Mouse (Mus musculus) induced T-regulatory cell, adult 2 months (primary cell): Measurements from ENCODE around the gene Gm20532.

Experiments
- DNase-seq: peaks from one replicate; pipeline ENCODE4 v3.0.0-alpha.2; 2012; ENCODE audit warnings: low read depth

Gm20532 gene

GRCm38 (mm10) chr2:26573807-26574206, 12.6 kb upstream of the Gm20532 start:
- DNase-seq: no peak

- DNase-seq: no peak
These were observed 11.6 kb upstream of the Gm20532 start for GRCm38 (mm10) chr2:26574862-26575261.

- DNase-seq: no peak
These were observed 11.1 kb upstream of the Gm20532 start for GRCm38 (mm10) chr2:26575378-26575777.

GRCm38 (mm10) chr2:26575865-26576264, 10.6 kb upstream of the Gm20532 start:
- DNase-seq: no peak

GRCm38 (mm10) chr2:26576462-26576861, 10.0 kb upstream of the Gm20532 start:
- no peak for DNase-seq

- DNase-seq: no peak
These were observed 8.1 kb upstream of the Gm20532 start for GRCm38 (mm10) chr2:26578369-26578768.

- DNase-seq: no peak
These were observed 6.7 kb upstream of the Gm20532 start, which contains the start of gene Egfl7 for GRCm38 (mm10) chr2:26579714-26580113. Egfl7 (plus strand) TSS chr2:26580014.

GRCm38 (mm10) chr2:26580751-26581150, 5.7 kb upstream of the Gm20532 start:
- no peak for DNase-seq

- no peak for DNase-seq
These were observed 4.2 kb upstream of the Gm20532 start for GRCm38 (mm10) chr2:26582203-26582602.

- no peak for DNase-seq
These were observed 3.7 kb upstream of the Gm20532 start for GRCm38 (mm10) chr2:26582741-26583140.

GRCm38 (mm10) chr2:26583640-26584039, 2.8 kb upstream of the Gm20532 start:
- DNase-seq: no peak

GRCm38 (mm10) chr2:26585713-26586112, 726 bp upstream of the Gm20532 start:
- no peak for DNase-seq

- DNase-seq: peak; percentile 43
These were observed 586 bp downstream of the Gm20532 start for GRCm38 (mm10) chr2:26587044-26587405.

GRCm38 (mm10) chr2:26588573-26588972, 2.1 kb downstream of the Gm20532 start:
- no peak for DNase-seq

- DNase-seq: no peak
These were observed 2.8 kb downstream of the Gm20532 start for GRCm38 (mm10) chr2:26589284-26589683.

- DNase-seq: no peak
These were observed 3.8 kb downstream of the Gm20532 start for GRCm38 (mm10) chr2:26590282-26590681.

- DNase-seq: no peak
These were observed 4.5 kb downstream of the Gm20532 start for GRCm38 (mm10) chr2:26590962-26591361.

GRCm38 (mm10) chr2:26591416-26591815, 5.0 kb downstream of the Gm20532 start:
- DNase-seq: no peak

GRCm38 (mm10) chr2:26593211-26594021, 7.0 kb downstream of the Gm20532 start:
- DNase-seq: no peak

GRCm38 (mm10) chr2:26594022-26594346, 7.5 kb downstream of the Gm20532 start:
- peak; percentile 88 for DNase-seq

- DNase-seq: no peak
These were observed 8.1 kb downstream of the Gm20532 start for GRCm38 (mm10) chr2:26594461-26594933.

- DNase-seq: no peak
These were observed 8.7 kb downstream of the Gm20532 start for GRCm38 (mm10) chr2:26594934-26595724.

- no peak for DNase-seq
These were observed 9.4 kb downstream of the Gm20532 start for GRCm38 (mm10) chr2:26595725-26596435.
